Mouse (Mus musculus): ENCODE data around the gene Shb.

- TF ChIP-seq CTCF (IDR thresholded peaks at IDR 0.05; ENCODE audit: extremely low read depth, insufficient read depth, low read length) (no peak), POLR2A (IDR thresholded peaks at IDR 0.05; ENCODE audit: extremely low read depth, insufficient read depth, low read length) (no peak)
Observed at GRCm38 (mm10) chr4:45552571-45552970, 20.3 kb upstream of the Shb start.

All from cortical plate, adult 2 months (tissue).